Mouse (Mus musculus): ENCODE measurements around the gene Lysmd1. TPM values are rescaled to one million over a fixed set of nuclear protein-coding genes. Genes with fewer than 3 reads are reported as not detected.
"Not testable (repeated sequence)": the region's sequence is repeated elsewhere in the genome, so short reads cannot be mapped to it uniquely, and the experiment has no call there.

The Lysmd1 gene
- polyA plus RNA-seq, 1 experiment from 2014 or later = 46.0 TPM

GRCm38 (mm10) chr3:95121580-95121979 is 12.3 kb upstream of the Lysmd1 start:
- peaks cover 56% of the 10 kb centered on the region for H3K36me3 ChIP-seq
- no peak overlapping the region for H3K4me2 ChIP-seq
- H3K9ac ChIP-seq (replicated peaks) = no peak overlapping the region
- no peak overlapping the region for H3K4me3 ChIP-seq (replicated peaks)
- no peak for ATAC-seq (ENCODE audit: low FRiP score)
- no peaks in the 10 kb centered on the region for H3K27me3 ChIP-seq (replicated peaks)
- 85% methylated on average over 6 of the region's 6 CpGs for WGBS
- H3K9me3 ChIP-seq (replicated peaks) = no peaks in the 10 kb centered on the region
- peaks cover 11% of the 10 kb centered on the region for H3K4me1 ChIP-seq
- H3K27ac ChIP-seq (replicated peaks) = no peak overlapping the region

DNA sequence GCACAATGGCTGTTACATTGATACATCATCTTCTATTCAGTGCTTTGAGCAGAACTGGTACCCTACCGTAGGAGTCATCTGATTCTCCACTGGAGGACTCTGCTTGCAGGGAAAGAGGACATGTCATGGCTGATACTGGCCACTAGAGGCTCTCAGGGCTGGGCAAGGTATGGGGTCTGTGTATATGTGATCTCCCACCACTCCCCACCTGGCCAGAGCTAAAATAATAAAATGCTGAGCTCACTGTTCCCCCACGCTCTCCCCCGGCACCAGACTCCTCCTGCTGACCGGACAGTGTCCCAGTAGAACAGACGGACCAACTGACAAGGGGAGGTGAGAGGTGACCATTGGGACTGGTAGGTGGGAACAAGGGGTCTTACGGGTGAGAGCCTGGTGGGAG is 9.6 kb upstream of the Lysmd1 start, which contains the start of gene Tmod4:
Gene Tmod4, plus strand, starts transcription at position 231 of the 400 bp plus-strand sequence.
- WGBS = 59% methylated on average over 6 of the region's 6 CpGs

GRCm38 (mm10) chr3:95124972-95125371 is 8.9 kb upstream of the Lysmd1 start:
- Histone ChIP-seq H3K27ac (replicated peaks) (peak overlapping the region; percentile 60), H3K36me3 (peaks cover 40% of the 10 kb centered on the region), H3K4me1 (peaks cover 17% of the 10 kb centered on the region), H3K27me3 (replicated peaks) (no peaks in the 10 kb centered on the region), H3K4me3 (replicated peaks) (no peak overlapping the region), H3K9ac (replicated peaks) (no peak overlapping the region), H3K4me2 (no peak overlapping the region), H3K9me3 (replicated peaks) (no peaks in the 10 kb centered on the region)
- 37% methylated on average over 5 of the region's 5 CpGs for WGBS
- peak; percentile 60; the same call in 1 of the 2 replicates for ATAC-seq (ENCODE audit: low FRiP score)

More for the DNA sequence above, 9.6 kb upstream of the Lysmd1 start, which contains the start of gene Tmod4:
- Histone ChIP-seq H3K27me3 (replicated peaks) (no peaks in the 10 kb centered on the region), H3K4me2 (no peak within 1 kb of the TSS), H3K36me3 (peaks cover 41% of the 10 kb centered on the region), H3K9me3 (replicated peaks) (no peaks in the 10 kb centered on the region), H3K27ac (replicated peaks) (peak within 1 kb of the TSS; percentile 60), H3K4me1 (peaks cover 12% of the 10 kb centered on the region), H3K9ac (replicated peaks) (no peak within 1 kb of the TSS), H3K4me3 (replicated peaks) (no peak within 1 kb of the TSS)
- ATAC-seq (ENCODE audit: low FRiP score) = no peak

- no peak overlapping the region for H3K4me3 ChIP-seq (replicated peaks)
- no peak for ATAC-seq (ENCODE audit: low FRiP score)
- peaks cover 25% of the 10 kb centered on the region for H3K4me1 ChIP-seq
- H3K4me2 ChIP-seq = no peak overlapping the region
- no peak overlapping the region for H3K27ac ChIP-seq (replicated peaks)
- no peak overlapping the region for H3K9ac ChIP-seq (replicated peaks)
- no peaks in the 10 kb centered on the region for H3K27me3 ChIP-seq (replicated peaks)
- no peaks in the 10 kb centered on the region for H3K9me3 ChIP-seq (replicated peaks)
- 9% methylated on average over 6 of the region's 6 CpGs for WGBS
- H3K36me3 ChIP-seq = peaks cover 20% of the 10 kb centered on the region; the same call in 1 of the 2 replicates
Measured at GRCm38 (mm10) chr3:95129226-95129651, 4.6 kb upstream of the Lysmd1 start.

DNA sequence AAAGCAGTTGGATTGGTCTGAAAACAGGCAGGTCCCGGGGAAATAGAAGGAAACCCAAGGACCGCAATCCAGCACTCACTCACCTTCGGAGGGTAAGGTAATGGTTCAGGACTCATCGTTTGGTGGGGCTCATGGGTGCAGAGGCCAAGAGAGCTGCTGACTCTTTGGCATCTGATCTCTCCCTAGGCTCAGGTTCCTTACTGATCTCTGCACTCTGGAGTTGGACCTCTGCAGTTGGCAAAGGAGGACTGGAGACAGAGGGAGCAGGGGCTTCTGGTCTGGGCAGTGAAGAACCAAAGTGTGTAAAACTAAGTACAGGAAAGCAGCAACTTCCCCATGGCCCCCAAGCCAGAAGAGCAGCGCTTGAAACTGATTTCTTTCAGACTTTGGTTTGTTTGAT is 3.8 kb upstream of the Lysmd1 start:
- no peak overlapping the region for H3K27ac ChIP-seq (replicated peaks)
- no peak overlapping the region for H3K9ac ChIP-seq (replicated peaks)
- H3K27me3 ChIP-seq (replicated peaks) = no peaks in the 10 kb centered on the region
- H3K36me3 ChIP-seq = peaks cover 20% of the 10 kb centered on the region; the same call in 1 of the 2 replicates
- no peak for ATAC-seq (ENCODE audit: low FRiP score)
- no peak overlapping the region for H3K4me3 ChIP-seq (replicated peaks)
- H3K4me2 ChIP-seq = no peak overlapping the region
- 80% methylated on average over 5 of the region's 5 CpGs for WGBS
- peaks cover 21% of the 10 kb centered on the region for H3K4me1 ChIP-seq
- H3K9me3 ChIP-seq (replicated peaks) = no peaks in the 10 kb centered on the region

- Histone ChIP-seq H3K4me1 (peaks cover 37% of the 10 kb centered on the region), H3K36me3 (peaks cover 20% of the 10 kb centered on the region; the same call in 1 of the 2 replicates)
- not testable (repeated sequence) for H3K9me3 ChIP-seq (replicated peaks); H3K9ac ChIP-seq (replicated peaks); H3K4me3 ChIP-seq (replicated peaks); H3K4me2 ChIP-seq; H3K27ac ChIP-seq (replicated peaks); ATAC-seq (ENCODE audit: low FRiP score); H3K27me3 ChIP-seq (replicated peaks)
- 89% methylated on average over 2 of the region's 2 CpGs for WGBS
Measured at GRCm38 (mm10) chr3:95132389-95132788, 1.5 kb upstream of the Lysmd1 start.

DNA sequence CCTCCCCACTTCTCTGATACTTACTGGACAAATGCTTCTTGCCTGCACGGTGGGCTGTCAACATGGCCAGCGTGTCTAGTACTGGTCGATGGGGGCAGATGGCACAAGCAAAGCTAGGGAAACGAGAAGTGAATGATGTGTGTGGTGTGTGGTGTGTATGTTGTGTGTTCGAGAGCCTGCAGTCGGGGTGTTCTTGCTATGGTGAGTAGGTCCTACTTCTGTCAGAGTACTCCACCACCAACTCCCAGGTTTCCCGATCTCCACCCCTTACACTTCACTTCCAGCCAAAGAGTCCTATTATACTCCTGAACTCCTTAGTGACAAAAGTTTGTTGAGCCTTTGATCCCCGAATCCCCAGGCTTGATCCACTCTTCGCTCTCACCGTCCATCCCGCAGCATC is 712 bp upstream of the Lysmd1 start:
- peaks cover 24% of the 10 kb centered on the region for H3K36me3 ChIP-seq
- H3K4me1 ChIP-seq = peaks cover 37% of the 10 kb centered on the region
- peak overlapping the region; percentile 78 for H3K9ac ChIP-seq (replicated peaks)
- H3K4me2 ChIP-seq = peak overlapping the region; percentile 88
- 59% methylated on average over 11 of the region's 11 CpGs for WGBS
- H3K4me3 ChIP-seq (replicated peaks) = peak overlapping the region; percentile 71
- H3K27ac ChIP-seq (replicated peaks) = peak overlapping the region; percentile 87
- no peaks in the 10 kb centered on the region for H3K27me3 ChIP-seq (replicated peaks)
- ATAC-seq (ENCODE audit: low FRiP score) = peak; percentile 13; the same call in 1 of the 2 replicates
- H3K9me3 ChIP-seq (replicated peaks) = no peaks in the 10 kb centered on the region

GRCm38 (mm10) chr3:95134133-95134532 is 245 bp downstream of the Lysmd1 start:
- ATAC-seq (ENCODE audit: low FRiP score) = peak; percentile 65
- not testable (repeated sequence) for H3K9ac ChIP-seq (replicated peaks); H3K9me3 ChIP-seq (replicated peaks); H3K27ac ChIP-seq (replicated peaks); H3K4me2 ChIP-seq; H3K27me3 ChIP-seq (replicated peaks)
- no CpG with 5 or more reads among the region's 12 CpGs for WGBS
- Histone ChIP-seq H3K36me3 (peaks cover 18% of the 10 kb centered on the region), H3K4me1 (peaks cover 37% of the 10 kb centered on the region), H3K4me3 (replicated peaks) (peak overlapping the region; percentile 71; the same call in 1 of the 2 replicates)

- H3K4me2 ChIP-seq = peak overlapping the region; percentile 62
- no peak overlapping the region for H3K27ac ChIP-seq (replicated peaks)
- H3K4me1 ChIP-seq = peaks cover 31% of the 10 kb centered on the region
- H3K9ac ChIP-seq (replicated peaks) = peak overlapping the region; percentile 11
- no peaks in the 10 kb centered on the region for H3K27me3 ChIP-seq (replicated peaks)
- peaks cover 19% of the 10 kb centered on the region for H3K36me3 ChIP-seq
- H3K4me3 ChIP-seq (replicated peaks) = peak overlapping the region; percentile 37
- H3K9me3 ChIP-seq (replicated peaks) = no peaks in the 10 kb centered on the region
- WGBS = 27% methylated on average over 6 of the region's 6 CpGs
- ATAC-seq (ENCODE audit: low FRiP score) = peak; percentile 14; the same call in 1 of the 2 replicates
Measured at GRCm38 (mm10) chr3:95135023-95135422, 1.1 kb downstream of the Lysmd1 start.

GRCm38 (mm10) chr3:95135433-95136052 is 1.7 kb downstream of the Lysmd1 start:
- no peaks in the 10 kb centered on the region for H3K9me3 ChIP-seq (replicated peaks)
- H3K27me3 ChIP-seq (replicated peaks) = no peaks in the 10 kb centered on the region
- no peak for ATAC-seq (ENCODE audit: low FRiP score)
- WGBS = 91% methylated on average over 7 of the region's 7 CpGs
- peak overlapping the region; percentile 62 for H3K4me2 ChIP-seq
- H3K36me3 ChIP-seq = peaks cover 24% of the 10 kb centered on the region
- peaks cover 31% of the 10 kb centered on the region for H3K4me1 ChIP-seq
- H3K4me3 ChIP-seq (replicated peaks) = peak overlapping the region; percentile 37
- H3K9ac ChIP-seq (replicated peaks) = no peak overlapping the region; the same call in 1 of the 2 replicates
- H3K27ac ChIP-seq (replicated peaks) = no peak overlapping the region

DNA sequence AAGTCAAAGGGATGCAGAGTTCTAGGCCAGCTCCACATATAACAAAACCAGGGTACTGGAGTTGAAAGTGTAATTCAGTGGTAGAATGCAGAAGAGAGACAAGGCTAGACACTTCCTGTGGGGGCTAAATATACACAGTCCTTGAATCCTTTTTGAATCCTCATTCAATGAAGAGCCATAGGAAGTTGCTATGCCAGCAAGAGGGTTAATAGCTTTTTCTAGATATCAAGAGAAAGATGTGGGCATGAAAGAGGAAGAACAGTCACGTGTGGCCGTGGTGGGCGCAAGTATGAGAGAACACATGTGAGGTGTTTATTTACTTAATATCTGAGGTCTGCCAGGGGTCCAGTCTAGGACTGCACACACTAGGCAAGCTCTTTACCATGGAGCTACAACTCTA is 2.4 kb downstream of the Lysmd1 start:
- no peak for ATAC-seq (ENCODE audit: low FRiP score)
- no peak overlapping the region for H3K4me3 ChIP-seq (replicated peaks)
- peaks cover 23% of the 10 kb centered on the region for H3K36me3 ChIP-seq
- no peaks in the 10 kb centered on the region for H3K9me3 ChIP-seq (replicated peaks)
- no peak overlapping the region for H3K4me2 ChIP-seq
- peaks cover 31% of the 10 kb centered on the region for H3K4me1 ChIP-seq
- H3K27ac ChIP-seq (replicated peaks) = no peak overlapping the region
- 93% methylated on average over 3 of the region's 3 CpGs for WGBS
- no peak overlapping the region for H3K9ac ChIP-seq (replicated peaks)
- no peaks in the 10 kb centered on the region for H3K27me3 ChIP-seq (replicated peaks)

- Histone ChIP-seq H3K4me2 (no peak overlapping the region), H3K9me3 (replicated peaks) (no peaks in the 10 kb centered on the region), H3K4me3 (replicated peaks) (no peak overlapping the region), H3K9ac (replicated peaks) (no peak overlapping the region), H3K27me3 (replicated peaks) (no peaks in the 10 kb centered on the region), H3K27ac (replicated peaks) (no peak overlapping the region), H3K4me1 (peaks cover 22% of the 10 kb centered on the region), H3K36me3 (peaks cover 19% of the 10 kb centered on the region)
- ATAC-seq (ENCODE audit: low FRiP score) = no peak
- 79% methylated on average over 25 of the region's 25 CpGs for WGBS
Measured at GRCm38 (mm10) chr3:95139586-95140288, 5.8 kb downstream of the Lysmd1 start.
